Mouse (Mus musculus) spleen, adult 2 months (tissue): ENCODE data around the gene Edil3.

Experiments
- CTCF ChIP-seq: fragments of 200-500 bp; IDR thresholded peaks from 2 replicates; pipeline ENCODE4 v1.5.1; 2011; ENCODE audit warnings: mild to moderate bottlenecking, inconsistent platforms; ENCODE audit not compliant: insufficient read depth, insufficient read length, insufficient replicate concordance; ENCODE audit errors: extremely low read depth
- POLR2A ChIP-seq: fragments of 200-500 bp; IDR thresholded peaks from 2 replicates; pipeline ENCODE4 v1.6.1; 2011; ENCODE audit warnings: low read depth, low read length, inconsistent platforms

GRCm38 (mm10) chr13:88879960-88880359 lies 58.7 kb downstream of the Edil3 start:
- TF ChIP-seq CTCF (no peak), POLR2A (no peak)
